In the genomic region with DNA sequence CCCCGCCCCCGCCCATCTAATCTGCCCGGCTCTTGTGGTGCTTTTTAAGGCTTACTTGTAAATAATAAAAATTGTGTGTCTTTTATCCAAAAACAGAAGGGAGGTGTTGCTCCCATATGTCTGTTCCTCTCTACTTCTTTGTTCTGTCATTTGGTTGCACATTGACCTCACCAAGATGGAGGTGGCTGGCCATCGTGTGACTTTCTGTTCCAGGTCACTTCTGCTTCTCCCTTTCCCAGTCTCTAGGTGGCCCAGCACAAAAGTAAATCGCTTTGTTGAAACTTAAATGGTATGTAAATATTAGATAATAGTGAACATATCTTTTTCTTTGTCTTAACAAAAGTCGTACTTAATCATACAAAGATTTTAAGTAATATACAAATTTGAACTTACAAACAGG, we compare ENCODE assay signal across 8 mouse cellular contexts. TPM values are rescaled to one million over a fixed set of nuclear protein-coding genes. Genes with fewer than 3 reads are reported as not detected.
A peak's percentile ranks its signal among the peaks of the same experiment; 100 is the strongest.
DNase-seq lines count a peak whose midpoint lies in the region; ATAC-seq lines count a peak whose summit lies in the region.

No protein-coding gene starts in this region.

- ATAC-seq in hindbrain, embryonic 15.5 days (ENCODE audit: low FRiP score, low read depth), result no peak
- no peak for ATAC-seq in midbrain, embryonic 16.5 days

- DNase-seq in cerebellum, adult 11-12 months, result peak; percentile 54
- DNase-seq in cerebellum, postnatal 14 days, result no peak
- peak; percentile 6 for DNase-seq in right cerebral cortex, adult 18-20 months
- no peak for DNase-seq in right cerebral cortex, postnatal 4 days
- no peak for DNase-seq in c-Kit-positive CD71-positive TER-119-positive erythroid progenitor cells, embryonic 14.5 days (ENCODE audit: low spot score)
- DNase-seq in thymus, postnatal 36 days, result no peak

- H3K4me2 ChIP-seq in hindbrain, embryonic 15.5 days, result peak overlapping the region; percentile 56
- peak overlapping the region; percentile 58 for H3K4me2 ChIP-seq in midbrain, embryonic 16.5 days (ENCODE audit: low read length)

- no peaks in the 10 kb centered on the region for H3K27me3 ChIP-seq in hindbrain, embryonic 15.5 days
- no peaks in the 10 kb centered on the region for H3K27me3 ChIP-seq in midbrain, embryonic 16.5 days (ENCODE audit: control insufficient read depth, insufficient read depth, low read depth, low read length)

- peak overlapping the region; percentile 69 for H3K4me3 ChIP-seq in hindbrain, embryonic 15.5 days
- peak overlapping the region; percentile 67 for H3K4me3 ChIP-seq in midbrain, embryonic 16.5 days (ENCODE audit: low read depth, low read length)

- peaks cover 5% of the 10 kb centered on the region for H3K9me3 ChIP-seq in hindbrain, embryonic 15.5 days
- H3K9me3 ChIP-seq in midbrain, embryonic 16.5 days (replicated peaks; ENCODE audit: control insufficient read depth, low read length, poor library complexity, severe bottlenecking), result peaks cover 21% of the 10 kb centered on the region

- peak overlapping the region; percentile 66; the same call in 1 of the 2 replicates for H3K9ac ChIP-seq in hindbrain, embryonic 15.5 days
- peak overlapping the region; percentile 78; the same call in 1 of the 2 replicates for H3K9ac ChIP-seq in midbrain, embryonic 16.5 days (ENCODE audit: low read depth, low read length)

- H3K27ac ChIP-seq in hindbrain, embryonic 15.5 days (replicated peaks), result peak overlapping the region; percentile 99
- peak overlapping the region; percentile 99 for H3K27ac ChIP-seq in midbrain, embryonic 16.5 days (ENCODE audit: low read length)

- 23% methylated on average over 6 of the region's 6 CpGs for WGBS in hindbrain, embryonic 15.5 days
- WGBS in midbrain, embryonic 16.5 days, result 29% methylated on average over 5 of the region's 6 CpGs

- no peaks in the 10 kb centered on the region for H3K4me1 ChIP-seq in hindbrain, embryonic 15.5 days (replicated peaks)
- H3K4me1 ChIP-seq in midbrain, embryonic 16.5 days (ENCODE audit: control insufficient read depth, insufficient read depth, low read length), result no peaks in the 10 kb centered on the region

- peaks cover 18% of the 10 kb centered on the region for H3K36me3 ChIP-seq in hindbrain, embryonic 15.5 days
- peaks cover 16% of the 10 kb centered on the region for H3K36me3 ChIP-seq in midbrain, embryonic 16.5 days (ENCODE audit: control insufficient read depth, insufficient read depth, low read length)

RNA-seq across cellular contexts. Expression of gene Crlf2, which starts 0.4 kb away (rescaled TPM):
- polyA plus RNA-seq in hindbrain, embryonic 15.5 days (2015; fragmentation: Nextera tagmentation; extraction: Ambion mirVana), result 18.4 and 22.6 TPM in 2 replicates
- polyA plus RNA-seq in midbrain, embryonic 16.5 days (2015; fragmentation: Nextera tagmentation; extraction: Ambion mirVana), result 13.7 and 18.1 TPM in 2 replicates

Comparison
In these comparisons a context has a peak if more than half of its experiments do, and no peak if none do; other contexts are left out.
1. DNase-seq: peak in cerebellum, adult 11-12 months (single experiment) and right cerebral cortex, adult 18-20 months (single experiment); none in cerebellum, postnatal 14 days (0 of 2), right cerebral cortex, postnatal 4 days (single experiment), c-Kit-positive CD71-positive TER-119-positive erythroid progenitor cells, embryonic 14.5 days (single experiment) and thymus, postnatal 36 days (0 of 2).